Mouse (Mus musculus): ENCODE measurements around the gene Arl2.

DNA sequence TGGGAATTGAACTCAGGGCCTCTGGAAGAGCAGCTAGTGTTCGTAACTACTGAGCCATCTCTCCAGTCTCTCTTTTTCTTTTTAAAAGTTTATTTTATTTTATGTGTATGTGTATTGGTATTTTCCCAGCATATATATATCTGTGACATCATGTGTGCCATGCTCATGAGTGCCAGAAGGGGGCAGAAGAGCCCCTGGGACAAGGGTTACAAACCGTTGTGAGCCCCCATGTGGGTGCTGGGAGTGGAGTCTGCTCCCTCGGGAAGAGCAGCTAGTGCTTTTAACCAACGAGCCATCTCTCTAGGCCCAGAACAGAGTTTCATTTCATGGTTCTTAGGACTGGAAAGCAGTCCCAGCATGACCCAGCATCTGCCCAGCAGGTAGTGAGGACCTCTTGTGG, 25.4 kb upstream of the Arl2 start:
- TF ChIP-seq POLR2A (IDR thresholded peaks at IDR 0.05; ENCODE audit: insufficient read depth, low read length) (no peak), CTCF (IDR thresholded peaks at IDR 0.05; ENCODE audit: low read depth, low read length) (peak; percentile 39)

Measured in ES-Bruce4 (cell line).